Mouse (Mus musculus): ENCODE results near the gene Fignl1. TPM values are rescaled to one million over a fixed set of nuclear protein-coding genes. Genes with fewer than 3 reads are reported as not detected.
A peak's percentile ranks its signal among the peaks of the same experiment; 100 is the strongest.

The Fignl1 gene
- total and polyA plus RNA-seq, 3 experiments, result 82.8 to 189 (median 98.5) TPM

DNA sequence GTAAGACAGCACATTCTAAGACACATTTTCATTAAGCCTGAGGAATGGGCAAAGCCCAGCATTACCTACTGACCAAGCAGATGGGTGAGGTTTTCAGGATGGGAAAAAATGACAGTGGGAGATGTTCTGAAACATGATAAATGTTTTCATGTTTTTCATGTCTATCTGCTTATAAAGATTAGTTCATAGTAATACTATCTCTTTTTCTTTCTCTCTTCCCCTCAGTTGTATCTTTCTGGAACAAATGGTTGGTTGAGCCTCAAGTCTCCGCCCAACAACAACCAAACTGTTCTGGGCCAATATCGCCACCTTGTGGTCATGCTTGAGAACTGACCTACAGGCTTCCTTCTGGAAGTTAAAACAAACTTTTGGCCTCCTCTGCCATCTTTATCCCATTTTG lies 66.1 kb downstream of the Fignl1 start:
- peak overlapping the region; percentile 23; the same call in 1 of the 2 replicates for H3K9ac ChIP-seq (ENCODE audit: insufficient read depth, low read depth)
- TF ChIP-seq E2F4 (IDR thresholded peaks at IDR 0.05; ENCODE audit: insufficient replicate concordance, low read depth, low read length) (0 out of 2 replicates have a peak, but pooled peaks have one; percentile 47), TBP (conservative IDR thresholded peaks at IDR 0.05; ENCODE audit: low read depth, low read length) (0 out of 2 replicates have a peak, but pooled peaks have one; percentile 36), MEF2A (IDR thresholded peaks at IDR 0.05; ENCODE audit: borderline replicate concordance, low read depth, low read length) (peak; percentile 70; the same call in 1 of the 2 replicates), CTCF (conservative IDR thresholded peaks at IDR 0.05 in 1 of 2, IDR thresholded peaks at IDR 0.05 in 1 of 2; ENCODE audit: low read depth in 2 of 2, low read length in 2 of 2) (peak; percentile 83 to 95), MAZ (IDR thresholded peaks at IDR 0.05; ENCODE audit: low read depth, low read length) (no peak), UBTF (IDR thresholded peaks at IDR 0.05; ENCODE audit: low read depth, low read length) (no peak), MXI1 (IDR thresholded peaks at IDR 0.05; ENCODE audit: low read depth, low read length) (no peak), JUND (conservative IDR thresholded peaks at IDR 0.05; ENCODE audit: low read depth, low read length) (0 out of 2 replicates have a peak, but pooled peaks have one; percentile 55), EP300 (IDR thresholded peaks at IDR 0.05; ENCODE audit: low read length) (peak; percentile 30; the same call in 1 of the 2 replicates), CHD2 (IDR thresholded peaks at IDR 0.05; ENCODE audit: low read length) (no peak), JUN (IDR thresholded peaks at IDR 0.05; ENCODE audit: insufficient read depth, low read depth, low read length) (no peak), SIN3A (IDR thresholded peaks at IDR 0.05; ENCODE audit: low read length) (no peak), ZC3H11A (IDR thresholded peaks at IDR 0.05; ENCODE audit: low read depth, low read length) (peak; percentile 97), BHLHE40 (IDR thresholded peaks at IDR 0.05; ENCODE audit: low read depth, low read length) (no peak), ETS1 (conservative IDR thresholded peaks at IDR 0.05; ENCODE audit: low read depth, low read length) (no peak), SMC3 (IDR thresholded peaks at IDR 0.05; ENCODE audit: low read depth, low read length) (peak; percentile 99), POLR2A (IDR thresholded peaks at IDR 0.05; ENCODE audit: low read depth, low read length) (peak; percentile 37; the same call in 1 of the 2 replicates), ZNF384 (IDR thresholded peaks at IDR 0.05; ENCODE audit: low read depth, low read length) (0 out of 2 replicates have a peak, but pooled peaks have one; percentile 16), RAD21 (IDR thresholded peaks at IDR 0.05; ENCODE audit: low read depth, low read length) (peak; percentile 99), NELFE (IDR thresholded peaks at IDR 0.05; ENCODE audit: low read depth, low read length) (no peak), GABPA (IDR thresholded peaks at IDR 0.05; ENCODE audit: insufficient replicate concordance, low read depth, low read length) (no peak), NRF1 (IDR thresholded peaks at IDR 0.05; ENCODE audit: low read depth, low read length) (no peak)
- no peaks in the 10 kb centered on the region for H3K9me3 ChIP-seq (replicated peaks; ENCODE audit: low read length)
- dilution Hi-C loops (cut with MboI; ENCODE audit: extremely low pct_ligation_motif_present, extremely low pct_unique_long_range_greater_than_20kb, low sequenced_read_pairs), result no loop called here
- H3K36me3 ChIP-seq (replicated peaks in 1 of 2; ENCODE audit: control insufficient read depth in 1 of 2, insufficient read depth in 1 of 2, low read length in 1 of 2), result peaks cover 18 to 70% of the 10 kb centered on the region in 2 experiments
- H3K27ac ChIP-seq (ENCODE audit: insufficient read depth, low read depth), result peak overlapping the region; percentile 71; the same call in 1 of the 2 replicates
- in situ Hi-C loops (cut with MboI; ENCODE audit: low pct_ligation_motif_present, low pct_unique_long_range_greater_than_20kb, low sequenced_read_pairs), result no loop called here
- H3K27me3 ChIP-seq (replicated peaks), result no peaks in the 10 kb centered on the region
- peaks cover 31 to 95% of the 10 kb centered on the region in 2 experiments for H3K4me1 ChIP-seq (ENCODE audit: control insufficient read depth in 1 of 2, insufficient read depth in 2 of 2)
- no peak overlapping the region for H3K4me2 ChIP-seq (ENCODE audit: insufficient read depth, low read depth, poor library complexity, severe bottlenecking)
- peak; percentile 93 for DNase-seq (ENCODE audit: extremely low read depth)
- no peak overlapping the region for H3K4me3 ChIP-seq (replicated peaks in 1 of 3; ENCODE audit: low read depth in 2 of 3, low read length in 2 of 3, poor library complexity in 1 of 3)
- H3K79me2 ChIP-seq (replicated peaks; ENCODE audit: control insufficient read depth, extremely low read depth, insufficient read depth, poor library complexity, severe bottlenecking), result peaks cover 37% of the 10 kb centered on the region
